Mouse (Mus musculus): ENCODE results near the gene Tefm.

- TF ChIP-seq POLR2A (IDR thresholded peaks at IDR 0.05; ENCODE audit: low read depth, low read length) (no peak), CTCF (IDR thresholded peaks at IDR 0.05; ENCODE audit: extremely low read depth, insufficient read depth, insufficient read length, insufficient replicate concordance) (no peak)
Measured at GRCm38 (mm10) chr11:80116411-80116810, 25.6 kb downstream of the Tefm start.
